Mouse (Mus musculus) forebrain, postnatal 0 days (tissue): ENCODE measurements around the gene Gtf2h3. TPM values are rescaled to one million over a fixed set of nuclear protein-coding genes. Genes with fewer than 3 reads are reported as not detected.

ENCODE experiments used
- ATAC-seq: fragments of 200-750 bp; cut with Nextera tagmentation; 2 replicates; pipeline ENCODE4 v1.8.0; 2017; ENCODE audit warnings: mild to moderate bottlenecking, moderate library complexity
- DNase-seq: peaks from one replicate; pipeline ENCODE4 v3.0.0-alpha.2; 2015
- H3K27ac ChIP-seq: fragments of 300-500 bp; sonication (generic); 2 replicates; pipeline ENCODE4 v1.5.1; 2014; ENCODE audit warnings: low read depth, mild to moderate bottlenecking, antibody characterized with exemption, low read length, moderate library complexity, mixed read lengths
- H3K27me3 ChIP-seq: fragments of 300-500 bp; sonication (generic); 2 replicates; pipeline ENCODE4 v1.6.1; 2014; ENCODE audit warnings: mild to moderate bottlenecking, low read length, mixed read lengths; ENCODE audit not compliant: insufficient read depth
- H3K36me3 ChIP-seq: fragments of 300-500 bp; sonication (generic); 2 replicates; pipeline ENCODE4 v1.6.1; 2014; ENCODE audit warnings: mild to moderate bottlenecking, moderate library complexity; ENCODE audit not compliant: insufficient read depth
- H3K4me1 ChIP-seq: fragments of 300-500 bp; sonication (generic); 2 replicates; pipeline ENCODE4 v1.6.1; 2014; ENCODE audit warnings: antibody characterized with exemption; ENCODE audit not compliant: insufficient read depth
- H3K4me2 ChIP-seq: fragments of 300-500 bp; sonication (generic); 2 replicates; pipeline ENCODE4 v1.6.1; 2014; ENCODE audit warnings: low read depth, mild to moderate bottlenecking, moderate library complexity
- H3K4me3 ChIP-seq: fragments of 300-500 bp; sonication (generic); 2 replicates; pipeline ENCODE4 v1.5.1; 2014; ENCODE audit warnings: low read depth, low read length, mixed read lengths
- H3K9ac ChIP-seq: fragments of 300-500 bp; sonication (generic); 2 replicates; pipeline ENCODE4 v1.6.1; 2014; ENCODE audit warnings: mild to moderate bottlenecking
- H3K9me3 ChIP-seq: fragments of 300-500 bp; sonication (generic); 2 replicates; pipeline ENCODE4 v1.6.1; 2016; ENCODE audit warnings: low read length
- CTCF ChIP-seq: sonication (generic); IDR thresholded peaks from 2 replicates; pipeline ENCODE4 v1.5.1; 2016; ENCODE audit warnings: antibody characterized with exemption, control low read depth, low read depth
- WGBS: fragments of 180-500 bp; shearing (Covaris S2); extraction: QIAGEN DNeasy Blood & Tissue Kit; methylation state at CpG from one replicate; pipeline ENCODE4 v1.1.7; 2014; 5-methylcytosine and 5-hydroxymethylcytosine counted together
- polyA plus RNA-seq: library from polyadenylated mRNA; unstranded; fragments of >200 nt; fragmentation: Nextera tagmentation; extraction: Ambion mirVana; gene quantifications from 2 replicates; pipeline ENCODE4 v1.2.1, GENCODE M21; 2015
- total RNA-seq: library from RNA; depleted of rRNA; stranded (reverse); fragments of >200 nt; gene quantifications from 2 replicates; pipeline ENCODE4 v1.2.3, GENCODE M21; 2014

Gtf2h3 gene
- total and polyA plus RNA-seq, 2 experiments from 2014 or later = 33.2 to 35.0 TPM

DNA sequence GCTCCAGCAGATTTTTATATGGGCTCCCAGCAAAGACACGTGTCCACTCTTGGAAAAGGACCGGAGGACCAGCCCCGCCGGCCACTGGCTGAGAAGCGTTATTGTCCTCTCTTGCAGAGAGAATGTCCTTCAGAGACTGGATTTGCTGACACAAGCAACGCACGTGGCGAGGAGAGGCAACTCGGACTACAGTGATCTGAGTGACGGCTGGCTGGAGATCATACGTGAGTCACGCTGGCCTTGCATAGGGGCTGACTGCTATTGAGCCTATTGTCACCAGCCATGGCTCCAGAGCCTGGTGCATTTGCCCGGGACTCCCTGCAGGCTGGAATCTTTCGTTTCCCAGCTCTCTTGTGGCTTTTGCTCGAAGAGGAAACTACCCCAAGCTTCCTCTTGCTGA, 44.0 kb downstream of the Gtf2h3 start:
- peaks cover 25% of the 10 kb centered on the region for H3K36me3 ChIP-seq

GRCm38 (mm10) chr5:124624291-124624690, 45.4 kb downstream of the Gtf2h3 start:
- DNase-seq (no peak), ATAC-seq (no peak)
- 97% methylated on average over 9 of the region's 9 CpGs for WGBS
- Histone ChIP-seq H3K36me3 (peaks cover 18% of the 10 kb centered on the region; the same call in 1 of the 2 replicates), H3K4me2 (no peak overlapping the region), H3K4me3 (no peak overlapping the region), H3K4me1 (peaks cover 4% of the 10 kb centered on the region; the same call in 1 of the 2 replicates), H3K9ac (no peak overlapping the region), H3K27ac (no peak overlapping the region), H3K27me3 (no peaks in the 10 kb centered on the region), H3K9me3 (no peaks in the 10 kb centered on the region)
- TF ChIP-seq CTCF = no peak

More for the DNA sequence above, 44.0 kb downstream of the Gtf2h3 start:
- ATAC-seq = no peak
- Histone ChIP-seq H3K4me1 (no peaks in the 10 kb centered on the region), H3K27ac (no peak overlapping the region), H3K9ac (no peak overlapping the region), H3K4me3 (no peak overlapping the region), H3K27me3 (no peaks in the 10 kb centered on the region), H3K9me3 (no peaks in the 10 kb centered on the region), H3K4me2 (no peak overlapping the region)
- TF ChIP-seq CTCF = no peak
- no peak for DNase-seq
- WGBS = 83% methylated on average over 15 of the region's 15 CpGs

DNA sequence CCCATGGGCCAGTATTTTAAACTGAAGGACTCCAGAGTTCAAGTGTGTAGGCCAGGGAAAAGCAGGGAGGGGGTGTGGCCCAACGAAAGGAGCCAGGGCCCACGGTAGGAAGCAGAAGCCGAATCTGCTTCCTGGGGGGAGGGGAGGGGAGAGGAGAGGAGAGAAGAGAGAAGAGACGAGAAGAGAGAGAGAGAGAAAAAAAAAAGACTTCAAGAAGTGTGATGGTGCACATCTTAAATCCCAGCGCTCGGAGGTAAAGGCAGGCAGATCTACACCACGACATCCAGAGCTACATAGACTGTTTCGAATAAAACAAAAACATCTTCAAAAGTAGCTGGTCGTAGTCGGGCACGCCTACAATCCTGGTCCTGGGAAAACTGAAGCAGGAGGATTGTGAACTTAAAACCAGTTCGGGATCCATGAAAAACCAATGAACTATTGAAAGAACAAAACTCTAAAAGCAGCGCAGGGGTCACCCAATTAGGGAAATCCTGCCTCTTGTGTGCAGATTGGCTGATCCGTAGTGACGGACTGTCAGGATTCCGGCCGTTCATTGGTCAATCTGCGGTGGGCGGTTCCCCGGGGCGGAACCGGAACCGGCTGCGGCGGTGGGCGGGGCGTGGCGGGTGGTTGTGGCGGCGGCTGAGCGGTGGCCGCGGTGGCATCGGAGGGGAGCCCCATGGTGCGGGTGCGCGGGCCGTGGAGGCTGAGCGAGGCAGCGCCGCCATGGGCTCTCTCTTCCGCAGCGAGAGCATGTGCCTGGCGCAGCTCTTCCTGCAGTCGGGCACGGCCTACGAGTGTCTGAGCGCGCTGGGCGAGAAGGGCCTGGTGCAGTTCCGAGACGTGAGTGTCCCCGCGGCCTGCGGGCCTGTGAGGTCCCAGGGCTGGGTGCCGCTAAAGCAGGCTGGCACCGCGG, 49.8 kb downstream of the Gtf2h3 start, which contains the start of gene Atp6v0a2:
TSS of gene Atp6v0a2 (plus strand) at position 129 of the 916 bp plus-strand sequence.
- peak; percentile 99 for ATAC-seq
- peaks cover 10% of the 10 kb centered on the region for H3K4me1 ChIP-seq
- H3K9me3 ChIP-seq = no peaks in the 10 kb centered on the region
- peak within 1 kb of the TSS; percentile 82 for H3K4me2 ChIP-seq
- H3K4me3 ChIP-seq = peak within 1 kb of the TSS; percentile 94
- no peak for TF ChIP-seq CTCF
- H3K9ac ChIP-seq = peak within 1 kb of the TSS; percentile 81
- H3K27me3 ChIP-seq = no peaks in the 10 kb centered on the region
- under 1% methylated on average over 58 of the region's 58 CpGs for WGBS
- peaks cover 15% of the 10 kb centered on the region; the same call in 1 of the 2 replicates for H3K36me3 ChIP-seq
- H3K27ac ChIP-seq = peak within 1 kb of the TSS; percentile 66
- peak; percentile 93 for DNase-seq

- DNase-seq (no peak), ATAC-seq (no peak)
- H3K4me2 ChIP-seq = peak overlapping the region; percentile 82
- peak overlapping the region; percentile 94 for H3K4me3 ChIP-seq
- WGBS = 36% methylated on average over 11 of the region's 11 CpGs
- peak overlapping the region; percentile 81 for H3K9ac ChIP-seq
- H3K36me3 ChIP-seq = peaks cover 23% of the 10 kb centered on the region
- H3K27me3 ChIP-seq = no peaks in the 10 kb centered on the region
- H3K9me3 ChIP-seq = no peaks in the 10 kb centered on the region
- no peak overlapping the region for H3K27ac ChIP-seq
- no peak for TF ChIP-seq CTCF
- peaks cover 10% of the 10 kb centered on the region for H3K4me1 ChIP-seq
Observed at GRCm38 (mm10) chr5:124629641-124630040, 50.7 kb downstream of the Gtf2h3 start.

DNA sequence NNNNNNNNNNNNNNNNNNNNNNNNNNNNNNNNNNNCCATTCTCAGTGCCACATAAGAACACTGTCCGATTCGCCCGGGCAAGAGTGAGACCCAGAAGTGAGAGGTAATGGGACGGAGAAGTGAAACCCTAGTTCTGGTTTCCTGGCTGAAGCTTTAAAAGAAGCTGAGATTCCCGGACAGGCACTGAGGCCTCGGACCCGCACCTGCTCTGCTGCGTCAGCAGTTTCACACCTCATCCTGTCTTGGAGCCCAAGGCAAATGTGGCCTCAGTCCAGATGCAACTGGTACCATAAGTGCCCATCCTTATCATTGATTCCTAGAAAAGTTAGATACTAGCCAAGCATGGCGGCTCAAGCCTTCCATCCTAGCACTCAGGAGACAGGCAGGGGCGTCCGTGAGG, 52.7 kb downstream of the Gtf2h3 start:
- H3K4me2 ChIP-seq = no peak overlapping the region
- ATAC-seq = no peak
- no peak for TF ChIP-seq CTCF
- no peak overlapping the region for H3K4me3 ChIP-seq
- no peak overlapping the region for H3K27ac ChIP-seq
- H3K4me1 ChIP-seq = peaks cover 10% of the 10 kb centered on the region
- no peaks in the 10 kb centered on the region for H3K27me3 ChIP-seq
- no peak overlapping the region for H3K9ac ChIP-seq
- no peaks in the 10 kb centered on the region for H3K9me3 ChIP-seq
- peaks cover 29% of the 10 kb centered on the region for H3K36me3 ChIP-seq
- 91% methylated on average over 11 of the region's 11 CpGs for WGBS
- no peak for DNase-seq

GRCm38 (mm10) chr5:124632461-124632860, 53.5 kb downstream of the Gtf2h3 start:
- Histone ChIP-seq H3K9ac (no peak overlapping the region), H3K4me3 (no peak overlapping the region), H3K27me3 (no peaks in the 10 kb centered on the region), H3K36me3 (peaks cover 37% of the 10 kb centered on the region), H3K4me2 (no peak overlapping the region), H3K9me3 (no peaks in the 10 kb centered on the region), H3K27ac (no peak overlapping the region), H3K4me1 (peaks cover 10% of the 10 kb centered on the region)
- ATAC-seq = no peak
- DNase-seq = no peak
- 61% methylated on average over 5 of the region's 5 CpGs for WGBS
- TF ChIP-seq CTCF = no peak

- Histone ChIP-seq H3K4me1 (peaks cover 6% of the 10 kb centered on the region), H3K27ac (no peak overlapping the region), H3K4me3 (no peak overlapping the region), H3K27me3 (no peaks in the 10 kb centered on the region), H3K9ac (no peak overlapping the region), H3K4me2 (no peak overlapping the region), H3K36me3 (peaks cover 44% of the 10 kb centered on the region), H3K9me3 (no peaks in the 10 kb centered on the region)
- 92% methylated on average over 2 of the region's 2 CpGs for WGBS
- TF ChIP-seq CTCF = no peak
- no peak for DNase-seq
- ATAC-seq = no peak
Observed at GRCm38 (mm10) chr5:124633425-124633824, 54.5 kb downstream of the Gtf2h3 start.
